ENCODE assay signal across 8 mouse cellular contexts in genomic region chr2:71528714-71529510, GRCm38 (mm10). TPM values are rescaled to one million over a fixed set of nuclear protein-coding genes. Genes with fewer than 3 reads are reported as not detected.
A peak's percentile ranks its signal among the peaks of the same experiment; 100 is the strongest.
DNase-seq lines count a peak whose midpoint lies in the region; ATAC-seq and TF ChIP-seq lines count a peak whose summit lies in the region.

No protein-coding gene starts in this region.

- H3K4me1 ChIP-seq in cortical plate, adult 2 months (ENCODE audit: control insufficient read depth, insufficient read depth, low read length): no peaks in the 10 kb centered on the region
- H3K4me1 ChIP-seq in hindbrain, embryonic 16.5 days (ENCODE audit: control insufficient read depth, insufficient read depth, low read depth, low read length): peaks cover 5% of the 10 kb centered on the region

- ATAC-seq in hindbrain, embryonic 16.5 days: peak; percentile 51

- peaks cover 59% of the 10 kb centered on the region for H3K27me3 ChIP-seq in hindbrain, embryonic 16.5 days (replicated peaks; ENCODE audit: control insufficient read depth, insufficient read depth, low read length)

- under 1% methylated on average over 42 of the region's 57 CpGs for WGBS in hindbrain, embryonic 16.5 days

- H3K4me2 ChIP-seq in hindbrain, embryonic 16.5 days (ENCODE audit: low read length): peak overlapping the region; percentile 62

- DNase-seq in left cerebral cortex, adult 2 months (ENCODE audit: extremely low spot score in 1 of 2, low spot score in 2 of 2): no peak
- DNase-seq in left cerebral cortex, adult 11 months (ENCODE audit: low spot score): no peak
- peak; percentile 85 for DNase-seq in neural tube, embryonic 10.5 days (ENCODE audit: extremely low spot score, low spot score)
- no peak for DNase-seq in c-Kit-positive CD71-positive TER-119-positive erythroid progenitor cells, embryonic 14.5 days (ENCODE audit: low spot score)
- DNase-seq in right cerebral cortex, postnatal 36 days (ENCODE audit: low spot score in 2 of 2): no peak
- DNase-seq in urinary bladder, postnatal 4 days (ENCODE audit: low spot score in 2 of 2): no peak

- H3K9ac ChIP-seq in hindbrain, embryonic 16.5 days (ENCODE audit: low read depth, low read length): peak overlapping the region; percentile 15; the same call in 1 of the 2 replicates

- peak overlapping the region; percentile 32 for H3K27ac ChIP-seq in left cerebral cortex, adult 2 months
- no peak overlapping the region for H3K27ac ChIP-seq in cortical plate, adult 2 months (ENCODE audit: insufficient read depth, low read length)
- no peak overlapping the region for H3K27ac ChIP-seq in hindbrain, embryonic 16.5 days (ENCODE audit: low read depth, low read length)

- no peak for TF ChIP-seq POLR2A in cortical plate, adult 2 months (IDR thresholded peaks at IDR 0.05; ENCODE audit: extremely low read depth, insufficient read depth, low read length)

- TF ChIP-seq CTCF in left cerebral cortex, adult 2 months (IDR thresholded peaks at IDR 0.05): no peak
- TF ChIP-seq CTCF in cortical plate, adult 2 months (IDR thresholded peaks at IDR 0.05; ENCODE audit: extremely low read depth, insufficient read depth, low read length): no peak

- H3K36me3 ChIP-seq in hindbrain, embryonic 16.5 days (ENCODE audit: control insufficient read depth, insufficient read depth, low read length): no peaks in the 10 kb centered on the region

- H3K4me3 ChIP-seq in left cerebral cortex, adult 2 months: peak overlapping the region; percentile 24
- peak overlapping the region; percentile 43; the same call in 1 of the 2 replicates for H3K4me3 ChIP-seq in cortical plate, adult 2 months (ENCODE audit: insufficient read depth, low read length)
- peak overlapping the region; percentile 40 for H3K4me3 ChIP-seq in hindbrain, embryonic 16.5 days (ENCODE audit: low read length)

- intact Hi-C loops in left cerebral cortex, adult 2 months (cut with DNase I): loop anchor here (5.0 kb wide), 1 partner anchor 967 kb away; no protein-coding TSS in a partner anchor

- H3K9me3 ChIP-seq in hindbrain, embryonic 16.5 days (ENCODE audit: control insufficient read depth, low read length): no peaks in the 10 kb centered on the region

RNA-seq across cellular contexts. Expression of gene Dlx1, which starts 1.0 kb away (rescaled TPM):
- 10 to 100 TPM; 21.1 to 25.3 TPM for total RNA-seq in left cerebral cortex, adult 2 months (2021)
- polyA plus RNA-seq in cortical plate, adult 2 months (2012; rRNA removed): 26.7 and 27.8 TPM in 2 replicates
- 0.09 and 9.5 TPM in 2 replicates for polyA plus RNA-seq in hindbrain, embryonic 16.5 days (2015; fragmentation: Nextera tagmentation; extraction: Ambion mirVana)

RNA-seq across cellular contexts. Expression of gene Dlx2, which starts 17.6 kb away (rescaled TPM):
- total RNA-seq in left cerebral cortex, adult 2 months (2021): 1 to 10 TPM; 5.7 to 6.9 TPM
- polyA plus RNA-seq in cortical plate, adult 2 months (2012; rRNA removed): 4.1 and 4.2 TPM in 2 replicates
- 0.20 and 2.0 TPM in 2 replicates for polyA plus RNA-seq in hindbrain, embryonic 16.5 days (2015; fragmentation: Nextera tagmentation; extraction: Ambion mirVana)
